Mouse (Mus musculus) right cerebral cortex, postnatal 14 days (tissue): ENCODE data around the gene Tmem82.
"Not testable (repeated sequence)": the region's sequence is repeated elsewhere in the genome, so short reads cannot be mapped to it uniquely, and the experiment has no call there.

ENCODE experiments used
- DNase-seq: peaks from one replicate; pipeline ENCODE4 v3.0.0; 2022

Gene Tmem82

DNA sequence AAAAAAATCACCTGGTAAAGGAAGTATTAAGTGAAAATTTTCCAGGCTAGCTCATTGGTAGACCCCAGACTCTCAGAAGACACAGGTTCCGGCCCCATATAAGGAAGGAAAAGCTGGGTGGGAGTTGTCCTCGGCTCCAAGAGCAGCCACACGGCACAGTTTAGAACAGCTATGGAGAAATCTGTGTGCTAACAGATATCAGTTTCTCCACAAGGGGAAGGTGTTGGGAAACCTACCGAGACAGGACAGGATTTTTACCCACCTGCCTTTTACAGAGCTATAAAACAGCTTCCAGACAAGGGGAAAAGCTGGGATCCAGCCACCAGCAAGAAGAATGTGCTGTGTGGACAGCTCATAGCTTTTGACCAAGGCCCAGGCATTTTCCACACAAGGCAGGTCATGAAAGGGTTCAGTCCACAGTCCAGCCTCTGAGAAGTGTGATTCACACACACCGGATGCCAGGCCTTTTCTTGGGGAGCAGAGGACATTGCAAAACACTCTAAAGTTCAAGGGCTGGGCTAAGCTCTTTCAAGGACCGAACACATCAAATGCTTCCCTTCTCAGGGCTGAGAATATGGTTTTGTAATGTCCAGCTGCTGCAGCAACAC is 45.0 kb downstream of the Tmem82 start:
- no peak for DNase-seq

DNA sequence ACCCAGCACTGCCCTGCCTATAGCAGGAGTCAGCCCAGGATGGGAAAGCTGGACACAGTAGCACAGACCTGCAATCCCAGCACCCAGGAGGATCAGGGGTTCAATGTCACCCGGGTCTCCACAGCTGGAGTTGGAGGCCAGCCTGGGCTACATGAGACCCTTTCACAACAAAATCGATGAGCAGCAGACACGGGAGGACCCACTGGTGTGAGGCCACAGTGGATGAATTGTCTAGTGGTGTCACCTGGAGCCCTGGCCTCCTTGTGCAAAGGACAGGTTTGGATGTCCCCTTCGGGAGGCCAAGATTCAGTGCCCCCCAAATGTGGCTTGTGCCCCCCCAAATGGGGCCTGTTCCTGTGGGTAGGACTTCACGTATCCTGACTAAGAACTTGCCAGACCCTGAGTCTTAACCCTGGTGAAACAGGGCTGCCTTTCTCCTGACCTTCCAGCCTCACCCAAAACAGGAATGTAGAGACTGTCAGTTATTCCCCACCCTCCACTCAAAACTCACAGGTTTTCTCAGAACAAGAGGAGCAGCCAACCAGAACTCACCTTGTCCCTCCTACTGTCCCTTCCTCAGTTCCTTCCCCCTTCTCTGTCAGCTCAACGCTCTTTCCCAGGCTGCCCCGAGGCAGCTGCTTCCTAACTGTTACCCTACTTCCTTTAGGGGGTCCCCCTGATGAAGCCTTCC is 45.6 kb downstream of the Tmem82 start:
- DNase-seq: no peak

GRCm38 (mm10) chr4:141571934-141572333 is 46.5 kb downstream of the Tmem82 start:
- DNase-seq: no peak

- DNase-seq: no peak
These were observed 47.1 kb downstream of the Tmem82 start for GRCm38 (mm10) chr4:141571337-141571739.

DNA sequence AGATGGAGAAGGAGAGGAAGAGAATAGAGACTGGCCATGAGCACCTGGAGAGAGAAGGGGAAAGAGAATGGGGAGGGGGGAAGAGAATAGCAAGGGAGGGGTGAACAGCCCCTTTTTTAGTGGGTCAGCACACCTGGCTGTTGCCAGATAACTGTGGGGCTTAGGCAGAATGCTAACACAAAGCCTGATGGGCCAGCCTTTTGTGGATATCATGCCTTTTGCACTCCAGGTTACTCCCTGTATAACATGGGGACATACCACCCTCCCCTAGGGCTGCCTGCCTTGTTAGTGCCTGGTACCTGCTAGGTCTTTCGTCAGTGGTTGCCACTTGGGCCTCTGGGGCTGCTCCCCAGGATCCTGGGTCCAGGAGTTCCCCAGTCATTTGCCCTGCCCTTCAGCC is 47.6 kb downstream of the Tmem82 start:
- no peak for DNase-seq

GRCm38 (mm10) chr4:141570004-141570403 is 48.4 kb downstream of the Tmem82 start:
- DNase-seq: no peak

GRCm38 (mm10) chr4:141568966-141569365 is 49.5 kb downstream of the Tmem82 start:
- no peak for DNase-seq

DNA sequence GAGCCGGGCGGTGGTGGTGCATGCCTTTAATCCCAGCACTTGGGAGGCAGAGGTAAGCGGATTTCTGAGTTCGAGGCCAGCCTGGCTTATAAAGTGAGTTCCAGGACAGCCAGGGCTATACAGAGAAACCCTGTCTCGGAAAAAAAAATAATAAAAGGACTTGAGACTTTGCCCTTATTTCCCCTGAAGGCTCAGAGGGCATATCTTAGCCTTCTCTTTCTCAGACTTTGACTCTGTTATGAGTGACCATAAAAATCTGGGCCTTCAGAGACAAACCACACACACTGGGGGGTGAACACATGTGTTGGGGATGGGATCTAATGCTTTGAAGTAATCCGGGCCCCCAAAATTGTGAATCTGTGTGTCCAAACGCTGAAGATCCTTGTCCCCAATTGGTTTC is 51.3 kb downstream of the Tmem82 start:
- not testable (repeated sequence) for DNase-seq

GRCm38 (mm10) chr4:141566187-141566586 is 52.2 kb downstream of the Tmem82 start:
- no peak for DNase-seq

DNA sequence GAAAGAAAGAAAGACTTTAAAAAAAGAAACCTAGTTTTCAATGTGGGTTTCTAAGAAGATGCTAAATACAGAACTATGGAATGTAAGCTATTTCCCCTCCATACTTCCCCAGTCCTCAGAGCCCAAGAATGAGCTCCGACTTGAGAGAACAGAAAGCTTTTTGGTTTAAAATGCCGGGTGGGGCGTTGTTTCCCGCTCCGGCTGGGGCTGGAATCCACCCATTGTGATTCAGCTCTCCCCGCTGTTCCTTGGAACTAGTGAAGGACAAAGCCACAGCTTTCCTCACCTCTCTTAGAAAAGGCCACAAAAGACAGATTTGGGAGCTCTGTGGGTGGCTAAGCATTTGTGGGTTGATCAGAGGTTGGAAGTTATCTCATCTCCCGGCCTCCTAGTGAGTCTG is 53.1 kb downstream of the Tmem82 start:
- no peak for DNase-seq

DNA sequence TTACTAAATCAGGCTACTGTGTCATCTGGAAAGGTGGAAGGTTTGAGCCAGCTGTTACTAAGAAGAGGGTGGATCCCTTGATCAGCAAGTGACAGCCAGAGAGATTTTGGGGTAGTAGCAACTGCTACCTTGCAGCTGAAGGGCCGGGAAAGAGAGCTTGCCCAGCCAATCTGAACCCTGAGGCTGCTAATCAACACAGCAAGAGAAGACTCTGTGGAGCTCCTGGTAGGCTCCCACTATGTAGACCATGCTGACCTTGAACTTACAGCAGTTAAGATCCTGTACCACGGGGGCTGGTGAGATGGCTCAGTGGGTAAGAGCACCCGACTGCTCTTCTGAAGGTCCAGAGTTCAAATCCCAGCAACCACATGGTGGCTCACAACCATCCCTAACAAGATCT is 53.8 kb downstream of the Tmem82 start:
- no peak for DNase-seq

- no peak for DNase-seq
These were observed 54.2 kb downstream of the Tmem82 start for GRCm38 (mm10) chr4:141564209-141564608.
